In the genomic region with DNA sequence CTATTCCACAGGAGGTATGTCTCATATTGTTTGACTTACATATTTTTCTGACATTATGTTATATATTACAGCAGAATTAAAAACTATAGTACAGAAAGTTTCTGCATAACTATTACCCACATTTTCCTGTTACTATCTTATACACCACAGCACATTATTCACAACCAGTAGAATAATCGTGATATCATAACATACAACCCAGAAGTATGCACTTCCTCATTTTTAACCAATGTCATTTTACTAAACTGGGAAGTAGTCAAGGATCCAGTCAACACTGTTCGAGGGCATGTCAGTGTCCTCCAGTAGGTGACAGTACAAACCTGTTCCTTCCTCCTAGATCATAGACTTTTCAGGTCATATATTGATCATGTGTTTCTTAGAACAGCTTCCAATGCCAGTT, we compare ENCODE assay signal across 1 mouse cellular context.
TF ChIP-seq lines count a peak whose summit lies in the region.

No protein-coding gene starts in this region.

TF ChIP-seq in MEL, 35 proteins besides CTCF, POLR2A, EP300 and RAD21 (continued from another document):
- 0 out of 2 replicates have a peak, but pooled peaks have one; percentile 29 for TF ChIP-seq MAX (IDR thresholded peaks at IDR 0.05; ENCODE audit: low read length)
- TF ChIP-seq HCFC1 (IDR thresholded peaks at IDR 0.05; ENCODE audit: low read depth, low read length): no peak
